Mouse (Mus musculus) skeletal muscle tissue, adult 2 months (tissue): Measurements from ENCODE around the gene Prpf18.

Experiments used
- DNase-seq: peaks from one replicate; pipeline ENCODE4 v3.0.0-alpha.2; 2012; ENCODE audit warnings: low read depth, low spot score

Gene Prpf18

DNA sequence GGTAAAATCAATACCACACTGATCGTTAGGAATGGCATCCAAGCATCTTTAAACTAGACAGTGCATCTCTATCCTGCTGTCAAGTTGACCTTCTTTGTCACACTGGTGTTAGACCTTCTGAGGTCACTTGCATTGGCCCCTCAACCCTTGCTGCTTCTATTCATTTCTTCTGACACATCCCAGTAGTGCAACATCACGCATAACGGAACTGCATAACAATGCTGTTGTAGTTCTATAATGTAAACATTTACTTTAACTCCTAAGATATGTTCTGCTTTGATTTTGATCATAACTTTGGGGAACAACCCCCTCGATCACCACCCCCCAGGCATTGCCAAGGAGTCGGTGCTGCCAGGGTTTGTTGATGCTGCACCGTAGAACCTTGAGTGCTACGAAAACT is 75.9 kb downstream of the Prpf18 start:
- no peak for DNase-seq

DNA sequence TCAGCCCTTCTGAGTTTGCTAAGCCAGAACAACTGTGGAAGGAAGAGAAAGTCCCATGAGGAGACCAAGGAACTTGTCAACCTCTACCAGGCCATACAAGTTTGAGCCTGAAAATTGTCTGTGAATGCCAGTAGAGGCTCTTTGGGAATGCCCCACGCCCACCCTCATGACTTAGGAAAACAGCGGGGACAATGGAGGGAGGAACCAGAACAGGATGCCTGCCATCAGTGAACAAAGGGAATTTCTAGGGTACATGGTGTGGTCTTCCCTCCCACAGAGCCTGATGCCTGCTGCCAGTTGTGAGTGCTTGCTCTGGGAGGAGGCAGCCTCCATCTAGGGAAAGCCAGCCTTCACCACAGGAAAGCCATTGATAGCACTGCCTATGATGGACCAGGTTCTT is 76.8 kb downstream of the Prpf18 start:
- DNase-seq: no peak

DNA sequence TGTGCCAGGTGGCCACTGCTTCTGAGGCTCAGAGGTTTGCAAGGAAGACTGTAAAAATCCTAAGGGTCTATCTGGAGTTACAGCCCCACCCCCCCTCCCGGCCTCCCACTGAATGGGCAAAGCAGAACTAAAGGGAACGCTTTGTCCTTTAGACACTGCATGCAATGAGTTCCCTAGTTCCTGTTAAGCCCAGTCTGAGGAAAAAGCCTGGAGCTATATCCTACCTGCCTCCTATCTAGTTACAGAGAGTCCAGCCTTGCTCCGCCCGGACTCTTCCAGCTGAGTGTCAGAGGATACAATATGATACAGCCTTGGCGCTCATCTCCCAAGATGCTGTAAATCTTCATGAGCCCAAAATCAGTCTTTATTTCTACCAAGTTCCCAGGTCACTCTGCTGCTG is 77.7 kb downstream of the Prpf18 start:
- DNase-seq: no peak

DNA sequence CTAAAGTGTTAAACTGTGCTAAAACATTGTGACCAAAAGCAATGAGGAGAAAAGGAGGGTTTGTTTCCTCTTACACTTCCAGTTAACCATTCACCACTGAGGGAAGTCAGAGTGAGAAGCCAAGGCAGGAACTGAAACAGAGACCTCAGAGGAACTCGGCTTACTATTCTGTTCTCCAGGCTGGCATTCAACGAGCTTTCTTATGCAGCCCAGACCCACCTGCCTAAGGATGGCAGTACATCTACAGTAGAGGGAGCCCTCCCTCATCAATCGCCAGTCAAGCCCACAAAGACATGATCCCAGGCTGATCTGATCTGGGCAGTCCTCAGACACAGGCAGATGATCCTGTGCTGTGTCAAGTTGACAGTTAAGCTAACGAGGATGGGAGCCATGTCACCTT is 78.5 kb downstream of the Prpf18 start:
- no peak for DNase-seq

DNA sequence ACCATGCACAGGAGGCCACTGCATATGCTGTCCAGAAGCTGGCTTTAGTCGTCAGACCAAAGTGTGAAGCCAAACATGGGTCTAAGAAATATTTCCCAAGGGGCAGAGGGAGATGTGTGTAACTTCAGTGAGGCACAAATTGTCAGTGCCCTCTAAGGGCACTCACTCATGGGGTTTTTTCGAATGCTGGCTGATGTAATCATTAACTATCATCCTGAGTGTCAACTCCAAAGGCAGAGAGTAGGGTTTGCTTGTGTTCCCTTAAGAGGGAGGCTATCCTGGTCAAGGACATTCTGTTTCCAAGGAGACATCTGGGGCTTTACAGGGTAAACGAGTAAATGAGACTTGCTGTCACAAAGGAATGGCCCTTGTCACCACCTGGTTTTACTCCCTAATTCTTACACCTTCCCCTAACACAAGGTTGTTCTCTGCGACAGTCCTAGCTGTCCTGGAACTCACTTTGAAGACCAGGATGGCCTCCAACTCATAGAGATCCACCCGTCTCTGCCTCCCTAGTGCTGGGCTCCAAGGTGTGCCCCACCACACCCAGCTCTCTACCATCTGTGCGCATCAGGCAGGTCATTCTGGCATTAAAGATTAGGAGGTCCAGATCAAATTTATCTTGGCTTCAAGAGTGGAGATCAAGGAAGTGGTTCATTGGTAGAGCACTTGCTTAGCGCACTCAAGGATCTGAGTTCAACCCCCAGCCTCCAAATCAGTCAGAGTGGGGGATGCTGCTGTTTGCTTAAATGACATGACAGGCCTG is 79.2 kb downstream of the Prpf18 start:
- no peak for DNase-seq
